Mouse (Mus musculus) midbrain, embryonic 14.5 days (tissue): ENCODE measurements at regions not wholly inside any gene's neighbourhood (a gene's known extent, or its start where the extent isn't known, plus 50 kb on each side); places are given as distances from the start of the nearest gene placed in this dataset.

ENCODE experiments used
- ATAC-seq: fragments of 200-750 bp; cut with Nextera tagmentation; 2 replicates; pipeline ENCODE4 v1.8.0; 2017; ENCODE audit warnings: moderate number of reproducible peaks, moderate library complexity; ENCODE audit not compliant: low FRiP score, low TSS enrichment
- DNase-seq: peaks from one replicate; pipeline ENCODE4 v3.0.0-alpha.2; 2015
- H3K27ac ChIP-seq: fragments of 300-500 bp; sonication (generic); replicated peaks from 2 replicates; pipeline ENCODE4 v1.5.1; 2014; ENCODE audit warnings: mild to moderate bottlenecking, low read depth, low read length, moderate library complexity
- H3K27me3 ChIP-seq: fragments of 300-500 bp; sonication (generic); 2 replicates; pipeline ENCODE4 v1.6.1; 2014; ENCODE audit warnings: low read length, control low read depth, mixed read lengths; ENCODE audit not compliant: control insufficient read depth, insufficient read depth
- H3K36me3 ChIP-seq: fragments of 300-500 bp; sonication (generic); 2 replicates; pipeline ENCODE4 v1.6.1; 2014; ENCODE audit warnings: low read length, control low read depth; ENCODE audit not compliant: control insufficient read depth, insufficient read depth
- H3K4me1 ChIP-seq: fragments of 300-500 bp; sonication (generic); 2 replicates; pipeline ENCODE4 v1.6.1; 2014; ENCODE audit warnings: mild to moderate bottlenecking, antibody characterized with exemption, low read length, control low read depth; ENCODE audit not compliant: control insufficient read depth, insufficient read depth
- H3K4me2 ChIP-seq: fragments of 300-500 bp; sonication (generic); 2 replicates; pipeline ENCODE4 v1.6.1; 2014; ENCODE audit warnings: mild to moderate bottlenecking, low read length, moderate library complexity
- H3K4me3 ChIP-seq: fragments of 300-500 bp; sonication (generic); replicated peaks from 2 replicates; pipeline ENCODE4 v1.5.1; 2014; ENCODE audit warnings: low read depth, low read length
- H3K9ac ChIP-seq: fragments of 300-500 bp; sonication (generic); replicated peaks from 2 replicates; pipeline ENCODE4 v1.6.1; 2014; ENCODE audit warnings: mild to moderate bottlenecking, low read length, moderate library complexity
- H3K9me3 ChIP-seq: fragments of 300-500 bp; sonication (generic); 2 replicates; pipeline ENCODE4 v1.6.1; 2016; ENCODE audit warnings: low read length, control low read depth, mixed read lengths; ENCODE audit not compliant: control insufficient read depth
- WGBS: fragments of 180-500 bp; shearing (Covaris S2); extraction: QIAGEN DNeasy Blood & Tissue Kit; methylation state at CpG from one replicate; pipeline ENCODE4 v1.1.7; 2014; 5-methylcytosine and 5-hydroxymethylcytosine counted together

DNA sequence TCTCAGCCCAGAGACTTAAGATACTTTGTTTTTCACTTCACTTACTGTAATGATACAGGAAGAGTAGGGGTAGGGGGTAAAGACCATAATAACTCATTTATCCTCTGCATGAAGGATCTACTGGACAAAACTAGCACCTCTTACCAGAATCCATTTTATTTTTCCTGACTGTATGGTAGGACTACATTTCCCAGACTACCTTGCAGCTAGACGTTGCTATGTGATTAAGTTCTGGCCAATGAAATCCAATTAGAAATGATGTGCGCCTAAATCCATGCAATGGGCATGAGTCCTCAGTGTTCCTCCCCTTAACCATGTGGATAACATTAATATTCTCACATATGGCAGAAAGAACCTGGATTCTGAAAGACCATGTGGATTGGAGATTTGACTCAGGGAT, 68.3 kb upstream of the Rbbp6 start:
- ATAC-seq = no peak
- no peaks in the 10 kb centered on the region for H3K4me1 ChIP-seq
- no peaks in the 10 kb centered on the region for H3K27me3 ChIP-seq
- 74% methylated on average over 2 of the region's 2 CpGs for WGBS
- DNase-seq = no peak
- no peak overlapping the region for H3K4me3 ChIP-seq
- no peak overlapping the region for H3K4me2 ChIP-seq
- no peaks in the 10 kb centered on the region for H3K9me3 ChIP-seq
- no peak overlapping the region for H3K27ac ChIP-seq
- H3K9ac ChIP-seq = no peak overlapping the region
- no peaks in the 10 kb centered on the region for H3K36me3 ChIP-seq

- H3K4me3 ChIP-seq = no peak overlapping the region
- H3K36me3 ChIP-seq = no peaks in the 10 kb centered on the region
- no peak overlapping the region for H3K4me2 ChIP-seq
- ATAC-seq (no peak), DNase-seq (no peak)
- 91% methylated on average over 5 of the region's 5 CpGs for WGBS
- no peak overlapping the region for H3K27ac ChIP-seq
- no peaks in the 10 kb centered on the region for H3K9me3 ChIP-seq
- no peak overlapping the region for H3K9ac ChIP-seq
- H3K27me3 ChIP-seq = no peaks in the 10 kb centered on the region
- H3K4me1 ChIP-seq = no peaks in the 10 kb centered on the region
These were observed 59.4 kb upstream of the Rbbp6 start for GRCm38 (mm10) chr7:122906056-122906455.

GRCm38 (mm10) chr7:122909296-122909695, 56.2 kb upstream of the Rbbp6 start:
- H3K9ac ChIP-seq = no peak overlapping the region
- WGBS = 87% methylated on average over 8 of the region's 8 CpGs
- no peak for DNase-seq
- no peaks in the 10 kb centered on the region for H3K4me1 ChIP-seq
- no peaks in the 10 kb centered on the region for H3K9me3 ChIP-seq
- no peaks in the 10 kb centered on the region for H3K36me3 ChIP-seq
- H3K27me3 ChIP-seq = no peaks in the 10 kb centered on the region
- ATAC-seq = no peak
- no peak overlapping the region for H3K4me2 ChIP-seq
- H3K4me3 ChIP-seq = no peak overlapping the region
- no peak overlapping the region for H3K27ac ChIP-seq
